Mouse (Mus musculus) C2C12 (cell line): ENCODE data around the gene Btaf1.

ENCODE experiments used
- CTCF ChIP-seq: IDR thresholded peaks from one replicate; pipeline ENCODE4 v1.5.1; 2011; ENCODE audit not compliant: control insufficient read depth, insufficient read depth, insufficient read length
- MYOG ChIP-seq: IDR thresholded peaks from one replicate; pipeline ENCODE4 v1.6.1; 2011; ENCODE audit not compliant: control insufficient read depth, insufficient read length; ENCODE audit errors: extremely low read depth
- USF1 ChIP-seq: IDR thresholded peaks from one replicate; pipeline ENCODE4 v1.6.1; 2011; ENCODE audit warnings: low read depth, mild to moderate bottlenecking, control low read depth, moderate library complexity

- TF ChIP-seq CTCF (peak; percentile 45), MYOG (no peak), USF1 (no peak)
Measured at GRCm38 (mm10) chr19:36909676-36910292, 16.1 kb upstream of the Btaf1 start.
